Mouse (Mus musculus) kidney, postnatal 10 days (tissue): ENCODE results near the gene Eif1.
A peak's percentile ranks its signal among the peaks of the same experiment; 100 is the strongest.
"Not testable (repeated sequence)": the region's sequence is repeated elsewhere in the genome, so short reads cannot be mapped to it uniquely, and the experiment has no call there.

Experiments
- DNase-seq: peaks from one replicate; pipeline ENCODE4 v3.0.0; 2021; ENCODE audit warnings: mixed read lengths

Gene Eif1

DNA sequence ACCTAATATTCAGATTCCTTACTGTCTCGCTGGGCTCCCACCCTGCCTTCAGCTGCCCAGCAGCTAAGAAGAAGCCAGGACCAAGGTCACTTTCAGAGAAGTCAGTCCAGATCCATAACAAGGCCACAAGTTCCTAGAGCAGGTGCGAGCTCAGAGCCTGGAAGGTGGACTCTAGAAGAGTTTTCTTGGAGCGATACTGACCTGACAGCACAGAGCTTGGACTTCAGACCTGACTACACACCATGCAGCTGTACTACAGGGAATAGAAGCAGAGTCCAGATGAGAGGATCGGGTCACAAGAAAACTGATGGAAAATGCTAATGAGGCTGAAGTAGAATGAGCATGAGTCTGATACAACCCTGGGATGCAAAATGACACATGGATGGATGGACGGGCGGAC is 6.3 kb upstream of the Eif1 start:
- DNase-seq = no peak

DNA sequence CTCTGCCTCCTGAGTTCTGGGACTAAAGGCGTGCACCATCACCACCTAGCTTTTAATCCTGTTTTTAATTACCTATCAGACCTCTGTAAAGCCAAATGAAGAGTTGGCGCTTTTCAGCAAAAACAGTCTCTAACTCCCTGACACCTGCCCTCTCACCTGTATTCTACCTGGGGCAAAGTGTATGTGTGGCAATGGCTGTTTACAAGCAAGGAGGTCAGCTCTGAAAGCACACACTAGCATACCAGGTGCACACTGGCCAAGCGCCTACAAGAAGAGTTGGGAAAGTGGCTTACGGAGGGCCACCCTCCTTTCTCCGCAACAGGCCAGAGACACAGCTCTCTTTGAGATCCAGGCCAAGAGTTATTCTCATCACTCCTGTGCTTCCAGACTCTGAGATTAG is 4.2 kb upstream of the Eif1 start:
- DNase-seq = no peak

DNA sequence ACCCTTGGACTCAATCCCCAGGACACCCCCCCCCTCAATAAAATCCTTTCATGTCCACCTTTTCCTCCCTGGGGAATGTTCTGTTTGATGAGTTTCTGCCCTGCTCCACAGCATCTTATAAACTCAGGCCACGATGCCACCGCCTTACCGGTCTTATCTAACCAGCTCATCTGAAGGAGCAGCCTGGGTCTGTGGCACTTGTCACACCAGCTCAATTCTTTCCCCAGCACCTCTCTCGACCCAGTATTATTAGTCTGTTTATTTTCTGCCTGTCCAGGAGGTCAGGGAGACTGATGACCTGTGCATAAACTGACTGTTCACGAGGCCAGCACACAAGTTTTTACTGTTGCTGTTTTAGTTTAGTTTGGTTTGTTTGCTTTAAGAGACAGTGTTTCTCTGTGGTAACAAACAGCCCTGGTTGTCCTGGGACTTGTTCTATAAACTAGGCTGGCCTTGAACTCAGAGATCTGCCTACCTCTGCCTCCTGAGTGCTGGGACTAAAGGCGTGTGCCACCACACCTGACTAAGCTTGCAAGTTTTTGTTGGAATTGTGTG is 1.8 kb upstream of the Eif1 start:
- DNase-seq = no peak

DNA sequence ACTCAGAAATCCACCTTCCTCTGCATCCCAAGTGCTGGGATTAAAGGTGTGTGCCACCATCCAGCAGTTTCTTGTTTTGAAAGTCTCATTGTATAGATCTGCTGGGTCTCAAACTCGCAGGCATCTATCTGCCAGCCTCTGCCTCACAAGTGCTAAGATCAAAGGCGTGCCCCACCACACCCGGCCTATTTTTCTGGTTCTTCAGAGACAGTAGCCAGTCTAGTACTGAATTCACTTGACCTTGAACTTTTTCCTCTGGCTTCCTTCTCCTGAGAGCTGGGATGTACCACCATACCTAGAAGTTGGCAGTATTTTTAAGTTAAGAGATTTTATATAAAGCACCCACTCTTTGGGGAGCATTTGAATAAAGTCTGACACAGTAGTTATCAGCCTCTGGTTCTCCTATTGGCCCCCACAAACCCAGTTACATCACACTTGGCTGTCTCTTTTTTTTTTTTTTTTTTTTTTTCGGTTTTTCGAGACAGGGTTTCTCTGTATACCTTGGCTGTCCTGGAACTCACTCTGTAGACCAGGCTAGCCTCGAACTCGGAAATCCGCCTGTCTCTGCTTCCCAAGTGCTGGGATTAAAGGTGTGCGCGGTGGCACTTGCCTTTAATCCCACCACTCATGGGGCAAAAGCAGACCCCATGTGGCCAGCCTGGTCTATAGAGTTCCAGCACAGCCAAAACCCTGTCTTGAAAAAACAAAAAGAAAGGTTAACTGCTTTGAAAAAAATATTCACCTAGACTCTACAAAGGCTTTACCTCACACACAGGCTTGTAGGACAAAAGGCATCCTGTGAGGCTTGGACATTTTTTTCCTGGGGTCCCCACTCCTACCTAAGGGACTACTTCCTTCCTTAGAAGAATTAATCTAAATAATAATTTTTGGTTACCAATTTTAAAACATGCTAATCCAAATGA is 895 bp upstream of the Eif1 start:
- DNase-seq = no peak

DNA sequence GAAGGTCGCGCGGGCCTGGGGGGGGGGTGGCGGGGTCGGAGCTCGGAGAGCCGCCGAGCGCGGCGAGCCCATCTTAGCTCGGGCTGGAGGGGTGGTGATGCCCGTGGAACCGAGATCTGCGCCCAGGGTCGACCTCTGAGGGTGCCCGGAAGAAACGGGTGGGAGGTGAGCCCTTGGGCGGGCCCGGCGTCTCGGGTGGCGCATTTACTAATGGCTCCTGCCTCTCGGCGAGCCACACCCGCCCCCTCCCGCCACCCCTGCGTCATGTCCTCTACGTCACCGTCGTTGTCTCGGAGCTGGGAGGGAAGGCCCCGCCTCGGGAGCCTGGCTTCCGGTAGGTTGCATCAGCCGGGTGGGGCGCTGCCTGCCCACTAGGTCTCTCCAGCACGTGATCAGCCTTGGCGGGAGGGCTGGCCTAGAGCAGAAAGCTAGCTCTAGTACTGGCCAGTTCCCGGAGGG is 516 bp downstream of the Eif1 start:
- DNase-seq = peak; percentile 98

DNA sequence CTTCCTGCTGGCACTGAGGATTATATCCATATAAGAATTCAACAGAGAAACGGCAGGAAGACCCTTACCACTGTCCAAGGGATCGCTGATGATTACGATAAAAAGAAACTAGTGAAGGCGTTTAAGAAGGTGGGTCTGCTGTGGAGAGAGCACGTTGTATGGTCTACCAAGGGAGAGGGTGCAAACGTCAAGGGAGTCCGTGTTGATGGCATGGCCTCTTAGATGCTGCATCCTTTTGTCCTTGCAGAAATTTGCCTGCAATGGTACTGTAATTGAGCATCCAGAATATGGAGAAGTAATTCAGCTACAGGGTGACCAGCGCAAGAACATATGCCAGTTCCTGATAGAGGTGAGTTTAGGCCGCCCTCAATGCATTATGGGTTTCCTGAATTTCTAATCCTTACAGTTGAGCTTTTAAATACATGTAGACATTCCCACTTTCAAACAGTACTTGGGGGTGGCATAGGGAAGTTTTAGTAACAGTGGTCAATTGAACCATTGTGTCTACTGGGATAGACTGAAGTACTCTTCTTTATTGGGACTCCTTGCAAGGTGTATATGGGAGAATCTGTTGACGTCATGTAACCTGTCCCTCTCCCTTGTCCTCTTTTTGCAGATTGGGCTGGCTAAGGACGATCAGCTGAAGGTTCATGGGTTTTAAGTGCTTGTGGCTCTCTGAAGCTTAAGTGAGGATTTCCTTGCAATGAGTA is 1.2 kb downstream of the Eif1 start:
- not testable (repeated sequence) for DNase-seq

DNA sequence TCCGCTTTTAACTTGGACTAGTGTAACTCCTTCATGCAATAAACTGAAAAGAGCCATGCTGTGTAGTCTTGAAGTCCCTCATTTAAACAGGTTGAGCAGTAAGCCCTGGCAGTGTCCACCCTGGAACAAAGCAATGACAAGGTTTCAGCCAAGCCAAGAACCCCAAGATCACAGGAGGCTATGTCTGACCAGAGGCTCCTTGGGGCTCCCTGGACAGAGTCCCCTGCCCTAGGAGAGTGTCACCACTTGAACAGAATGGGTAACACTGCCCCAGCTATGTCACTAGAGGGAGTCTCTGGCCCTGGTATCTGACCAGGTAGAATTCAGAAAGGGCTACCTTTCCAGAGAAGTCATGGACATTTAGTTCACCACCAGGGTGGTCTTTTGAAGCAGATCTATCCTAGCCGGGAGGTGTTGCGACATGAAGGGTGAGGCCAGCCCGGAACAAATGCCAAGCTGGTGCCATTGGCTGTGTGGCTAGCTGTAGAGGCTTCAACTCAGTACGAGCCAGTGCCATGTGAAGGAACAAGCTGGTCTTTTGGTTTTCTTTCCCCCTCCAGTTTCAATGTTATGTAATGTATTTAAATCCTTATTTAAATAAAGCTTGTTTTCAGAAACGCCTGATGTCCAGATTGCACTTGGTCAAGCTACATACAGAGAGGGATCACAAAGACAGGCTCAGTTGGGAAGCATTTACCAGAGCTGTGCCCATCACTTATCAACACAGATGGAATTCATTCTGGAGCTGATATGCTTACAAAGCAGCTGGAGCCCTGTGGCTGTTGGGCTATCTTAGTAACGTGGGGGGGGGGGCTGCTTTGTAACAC is 2.0 kb downstream of the Eif1 start:
- not testable (repeated sequence) for DNase-seq

DNA sequence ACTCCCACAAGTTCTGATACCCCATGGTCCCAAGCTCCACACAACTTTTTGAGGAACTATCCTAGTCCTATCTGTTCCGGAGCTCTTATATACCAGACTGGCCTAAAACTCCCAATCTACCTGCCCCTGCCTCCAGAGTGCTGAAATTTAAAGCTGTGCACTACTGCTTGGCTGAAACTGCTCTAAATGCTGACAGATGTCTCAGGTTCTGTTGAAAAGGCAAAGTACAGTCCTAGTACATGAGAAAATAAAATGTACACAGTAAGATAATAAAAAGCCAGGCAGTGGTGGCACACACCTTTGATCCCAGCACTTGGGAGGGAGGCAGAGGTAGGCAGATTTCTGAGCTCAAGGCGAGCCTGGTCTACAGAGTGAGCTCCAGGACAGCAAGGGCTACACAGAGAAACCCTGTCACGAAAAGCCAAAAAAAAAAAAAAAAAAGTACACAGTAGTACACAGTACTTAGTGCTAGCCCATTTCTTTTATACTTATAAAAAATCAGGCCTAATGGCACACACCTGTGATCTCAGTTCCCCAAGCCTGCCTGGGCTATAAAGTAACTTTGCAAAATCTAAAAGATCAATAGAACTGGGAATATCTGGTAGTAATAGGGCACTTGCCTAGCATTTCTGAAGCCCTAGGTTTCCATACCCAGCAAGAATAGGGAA is 3.0 kb downstream of the Eif1 start:
- no peak for DNase-seq

DNA sequence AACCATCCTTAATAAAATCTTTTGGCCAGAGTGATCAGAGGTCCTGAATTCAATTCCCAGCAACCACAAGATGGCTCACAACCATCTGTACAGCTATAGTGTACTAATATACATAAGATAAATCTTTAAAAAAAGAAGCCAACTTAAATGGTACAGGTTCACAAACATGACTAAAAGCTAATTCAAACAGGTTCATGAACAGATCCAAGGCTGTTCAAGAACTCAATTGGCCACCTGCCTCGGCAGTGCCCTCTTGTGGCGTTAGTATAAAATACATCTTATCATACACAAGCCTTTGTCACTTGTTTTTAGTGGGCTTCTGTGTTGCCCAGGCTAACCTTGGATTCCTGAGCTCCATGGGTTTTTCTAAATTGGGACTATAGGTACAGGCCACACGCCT is 3.9 kb downstream of the Eif1 start:
- peak; percentile 74 for DNase-seq

DNA sequence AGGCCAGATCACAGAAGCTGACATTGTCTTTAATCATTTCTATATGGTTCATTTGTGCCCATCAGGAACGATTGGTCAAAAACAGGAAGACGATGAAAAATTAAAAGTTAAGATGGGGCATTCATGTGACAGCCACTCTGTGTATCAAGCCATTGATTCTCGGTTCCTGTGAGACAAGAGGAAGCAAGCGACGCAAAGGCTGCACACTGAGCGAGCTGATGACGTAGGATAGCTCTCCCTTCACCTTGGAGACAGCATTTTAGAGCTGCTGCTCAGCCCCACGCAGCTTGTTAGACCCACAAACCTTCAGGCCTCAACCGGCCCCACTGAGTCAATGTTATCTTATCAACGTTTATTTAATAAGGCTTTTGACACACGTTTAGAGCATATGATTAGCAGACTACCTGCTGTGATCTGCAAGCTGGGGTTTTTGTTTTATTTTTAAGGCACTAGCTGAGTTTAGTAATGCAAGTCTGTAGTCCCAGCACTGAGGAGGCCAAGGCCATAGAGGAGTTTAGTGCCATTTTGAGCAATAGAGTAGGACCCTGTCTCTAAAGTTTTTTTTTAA is 5.5 kb downstream of the Eif1 start:
- DNase-seq = no peak

DNA sequence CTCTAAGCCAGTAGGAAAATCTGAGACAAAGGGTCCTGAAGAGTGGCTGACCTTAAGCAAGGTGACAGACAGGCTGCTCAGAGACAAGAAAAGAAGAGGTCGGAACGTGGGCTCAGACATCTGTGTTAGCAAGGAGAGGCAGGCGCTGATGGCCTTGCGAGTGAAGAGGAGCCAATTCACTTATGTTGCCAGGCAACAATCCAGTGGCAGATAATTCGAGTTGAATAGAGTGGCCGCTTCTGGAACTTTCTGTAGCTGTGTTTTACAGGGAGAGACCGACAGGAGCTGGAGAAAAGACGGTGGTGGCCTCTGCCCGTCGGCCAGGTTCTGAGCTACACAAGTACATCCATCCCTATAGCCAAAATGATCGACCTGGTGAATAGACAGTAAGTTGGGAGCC is 7.6 kb downstream of the Eif1 start:
- DNase-seq = no peak

DNA sequence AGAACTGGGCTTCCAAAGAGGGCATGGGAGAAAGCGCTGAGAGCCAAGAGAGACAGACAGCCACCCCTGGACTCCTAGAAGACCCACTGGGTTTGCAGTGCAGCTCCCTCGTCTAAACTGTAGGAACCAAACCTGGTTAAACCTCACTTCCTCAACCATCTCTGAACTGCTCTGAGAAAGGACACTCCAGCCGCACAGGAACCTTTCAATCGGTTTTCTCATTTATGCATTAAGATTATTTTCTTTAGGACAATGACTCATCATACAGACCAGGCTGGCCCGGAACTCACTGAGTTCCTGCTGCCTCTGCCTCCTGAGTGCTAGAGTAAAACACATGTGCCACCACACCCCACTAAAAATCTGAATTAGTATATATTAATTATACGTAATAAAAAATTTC is 8.1 kb downstream of the Eif1 start:
- no peak for DNase-seq

DNA sequence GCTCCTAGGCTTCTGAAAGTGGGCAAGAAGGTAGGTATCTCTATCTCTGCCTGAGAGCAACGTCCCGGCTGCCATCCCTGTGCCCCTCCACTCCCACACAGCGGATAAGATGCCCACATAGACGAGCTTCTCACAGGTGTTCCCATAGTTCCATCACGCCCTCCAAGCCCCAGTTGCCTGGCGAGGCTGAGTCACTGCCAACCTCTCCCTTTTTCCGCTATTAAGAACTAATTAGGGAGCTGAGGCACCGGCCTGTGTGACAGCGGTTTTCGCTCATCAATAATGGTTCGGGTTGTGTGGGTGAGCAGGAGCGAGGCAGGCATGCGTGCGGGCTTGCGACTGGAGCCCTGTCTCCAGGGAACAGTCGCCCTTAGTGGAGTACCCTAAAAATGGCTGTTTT is 10.6 kb downstream of the Eif1 start:
- DNase-seq = no peak

DNA sequence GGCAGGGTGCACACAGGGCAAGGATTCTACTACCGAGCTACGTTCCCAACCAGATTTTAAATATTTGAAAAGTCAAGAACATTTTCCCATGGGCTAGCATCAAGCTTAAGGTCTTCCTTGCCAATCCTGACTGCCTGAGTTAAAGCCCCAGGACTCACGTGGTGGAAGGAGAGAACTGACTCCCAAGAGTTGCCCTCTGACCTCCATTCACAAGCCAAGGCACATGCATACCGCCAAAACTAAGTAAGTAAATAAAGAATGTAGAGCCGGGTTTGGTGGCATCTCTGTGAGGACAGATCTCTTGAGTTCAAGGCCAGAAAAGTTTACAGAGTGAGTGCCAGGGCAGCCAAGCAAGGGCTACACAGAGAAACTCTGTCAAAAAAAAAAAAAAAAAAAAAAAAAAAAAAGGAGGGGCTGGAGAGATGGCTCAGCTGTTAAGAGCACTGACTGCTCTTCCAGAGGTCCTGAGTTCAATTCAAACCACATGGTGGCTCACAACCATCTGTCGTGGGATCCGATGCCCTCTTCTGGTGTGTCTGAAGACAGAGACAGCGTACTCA is 11.2 kb downstream of the Eif1 start:
- not testable (repeated sequence) for DNase-seq

DNA sequence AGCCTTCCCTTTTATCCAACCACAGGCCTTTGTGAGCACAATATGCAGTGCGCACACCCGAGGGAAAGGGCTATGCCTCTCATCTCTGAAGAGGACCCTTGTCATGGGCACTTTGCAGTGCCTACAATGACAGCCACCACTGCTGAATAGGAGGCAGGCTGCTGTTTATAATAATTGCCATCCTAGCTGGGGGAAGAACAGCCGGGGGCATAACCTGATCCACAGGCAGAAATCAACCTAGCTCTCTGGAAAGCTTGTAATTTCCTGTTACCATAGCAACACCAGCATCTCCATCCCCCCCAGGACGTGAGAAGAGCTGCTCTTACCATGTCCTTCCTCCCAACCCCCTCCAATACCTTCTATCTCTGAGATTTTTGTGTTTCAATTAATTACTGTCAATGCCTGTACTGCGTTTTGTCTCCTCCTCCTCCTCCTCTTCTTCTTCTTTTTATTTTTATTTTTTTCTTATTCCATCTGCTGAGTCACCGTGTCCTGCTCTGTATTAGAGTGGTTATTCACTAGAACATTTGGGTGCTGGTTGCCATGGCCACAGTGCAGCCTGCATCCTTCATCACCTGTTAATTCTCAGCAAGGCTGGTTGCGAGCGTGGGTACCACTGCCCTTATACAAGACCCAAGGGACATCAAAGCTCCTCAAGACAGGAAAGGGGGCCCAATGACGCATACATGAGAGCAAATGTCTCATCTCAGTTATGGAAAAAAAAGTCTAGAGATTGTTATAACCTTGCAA is 13.3 kb downstream of the Eif1 start:
- DNase-seq = no peak

DNA sequence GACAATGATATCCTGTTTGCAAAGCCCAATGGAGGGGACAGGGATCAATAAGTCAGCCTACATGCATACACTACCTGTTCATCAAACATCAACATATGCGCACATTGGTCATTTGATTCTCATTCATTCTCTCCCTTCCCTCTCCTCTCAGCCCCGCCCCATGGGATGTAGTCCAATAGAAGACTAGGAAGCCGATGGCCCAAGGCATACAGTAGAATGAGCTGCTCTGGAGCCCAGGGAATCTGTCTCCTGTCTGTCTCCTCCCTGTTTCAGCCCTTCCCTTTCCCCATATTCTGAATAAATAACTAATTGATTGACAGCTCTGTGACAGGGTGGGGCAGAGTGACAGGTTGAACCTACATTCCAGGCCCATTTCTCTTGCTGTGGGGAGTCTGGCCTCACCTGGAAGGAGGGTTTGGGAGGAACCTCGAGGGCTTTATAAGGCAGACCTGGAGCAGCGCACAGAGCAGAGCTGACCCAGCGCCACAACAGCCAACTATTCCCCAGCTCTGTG is 14.3 kb downstream of the Eif1 start, which contains the start of gene Gast:
TSS of gene Gast (plus strand) at position 464 of the 514 bp plus-strand sequence.
- DNase-seq = no peak

DNA sequence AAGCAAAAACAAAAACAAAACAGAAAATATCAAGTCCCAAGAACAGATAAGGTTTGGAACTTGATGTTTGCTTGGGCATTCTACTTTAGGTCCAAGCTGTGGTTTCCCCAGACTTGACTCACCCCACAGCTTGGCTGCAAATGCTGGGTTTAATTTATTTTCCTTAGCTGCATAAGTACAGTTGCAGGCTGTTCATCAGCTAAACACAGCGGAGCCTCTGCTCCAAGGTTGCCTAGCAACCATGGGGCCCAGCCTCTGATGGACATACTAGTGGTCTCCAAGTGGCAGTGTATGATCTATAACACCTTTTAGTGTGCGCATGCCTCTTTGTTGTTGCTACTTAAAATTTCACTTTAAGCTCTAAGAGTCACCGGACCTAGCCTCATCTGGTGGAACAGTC is 16.0 kb downstream of the Eif1 start:
- DNase-seq = no peak

DNA sequence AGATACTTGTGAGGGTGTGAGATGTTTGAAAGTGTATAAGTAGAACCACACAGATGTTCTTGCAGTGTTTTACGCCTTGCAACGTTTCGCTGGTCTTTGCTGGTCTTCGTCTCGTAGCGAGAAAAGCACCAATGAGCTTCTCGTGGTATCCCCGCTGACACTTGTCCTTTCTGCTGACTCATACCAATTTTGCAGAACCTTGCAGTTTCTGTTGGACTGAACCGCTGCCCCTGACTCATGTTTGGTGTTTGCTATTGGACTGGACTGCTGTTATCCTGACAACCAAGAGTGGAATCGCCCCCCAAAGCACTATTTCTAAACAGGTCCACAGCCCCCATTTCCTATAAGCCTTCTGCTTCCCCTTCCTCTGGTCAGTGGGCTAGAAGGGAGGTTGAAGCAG is 24.6 kb downstream of the Eif1 start:
- DNase-seq = no peak

DNA sequence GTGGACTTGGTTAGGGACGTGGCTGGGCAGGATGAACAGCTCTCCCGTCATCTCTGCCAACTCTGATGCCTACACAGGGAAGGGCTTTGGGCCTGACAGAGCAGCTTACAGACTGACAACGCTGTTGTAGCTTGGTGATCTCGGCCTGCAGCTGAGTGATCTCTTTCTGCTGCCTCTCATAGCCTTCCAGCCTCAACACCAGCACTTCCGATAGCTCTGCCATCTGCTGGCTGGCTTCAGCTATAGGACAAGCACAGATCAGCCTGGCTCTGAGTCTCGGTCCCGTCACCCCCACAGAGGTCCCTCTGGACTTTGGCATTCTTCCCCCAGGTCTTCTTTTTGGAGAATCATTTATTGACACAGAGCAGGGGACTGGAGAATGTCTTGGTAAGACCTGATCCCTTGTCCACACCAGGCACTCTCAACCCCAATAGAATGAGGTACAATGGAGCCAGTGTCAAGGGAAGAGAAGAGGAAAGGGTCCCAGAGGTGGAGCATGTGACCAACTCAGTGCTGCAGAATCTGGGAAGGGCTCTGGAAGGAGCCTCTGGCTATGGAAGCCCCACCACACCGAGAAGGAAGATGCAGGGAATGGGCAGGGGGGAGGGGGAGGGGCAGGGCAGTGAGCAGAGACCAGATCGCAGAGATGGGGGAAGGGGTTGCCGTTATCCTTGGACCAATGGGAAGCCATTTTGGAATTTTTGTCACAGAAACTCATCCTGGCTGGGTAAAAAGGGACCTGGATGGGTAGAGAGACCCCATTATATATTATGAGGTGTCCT is 32.6 kb downstream of the Eif1 start:
- DNase-seq = peak; percentile 59
